Comparison of ENCODE assay signal across 26 mouse cellular contexts in genomic region chr2:46307582-46308153, GRCm38 (mm10).
DNase-seq lines count a peak whose midpoint lies in the region; ATAC-seq and TF ChIP-seq lines count a peak whose summit lies in the region.
"Had no signal": no experiment of that assay in that cellular context is flagged by ENCODE, and none has a peak within 500 bp of the region (broad histone marks: within the 10 kb centered on the region; RNA-seq: fewer than 3 reads in every experiment).

No protein-coding gene starts in this region.

- in situ Hi-C loops in CH12.LX (cut with MboI; ENCODE audit: low pct_ligation_motif_present, low pct_unique_long_range_greater_than_20kb, low sequenced_read_pairs) = no loop called here

- intact Hi-C loops in left cerebral cortex, postnatal 14 days (cut with DNase I) = no loop called here

- 100% methylated on average over 2 of the region's 2 CpGs for WGBS in neural tube, embryonic 15.5 days
- 97% methylated on average over 2 of the region's 2 CpGs for WGBS in forebrain, postnatal 0 days

- no peaks in the 10 kb centered on the region for H3K27me3 ChIP-seq in CH12.LX (replicated peaks)
- H3K27me3 ChIP-seq in neural tube, embryonic 15.5 days (replicated peaks) = no peaks in the 10 kb centered on the region
- no peaks in the 10 kb centered on the region for H3K27me3 ChIP-seq in forebrain, postnatal 0 days (ENCODE audit: insufficient read depth, low read length)
- H3K27me3 ChIP-seq: forebrain, embryonic 13.5 days; heart, embryonic 13.5 days; intestine, embryonic 15.5 days had no signal

- H3K36me3 ChIP-seq in CH12.LX (replicated peaks in 1 of 2; ENCODE audit: control insufficient read depth in 1 of 2, insufficient read depth in 1 of 2, low read length in 1 of 2) = no peaks in the 10 kb centered on the region
- no peaks in the 10 kb centered on the region for H3K36me3 ChIP-seq in neural tube, embryonic 15.5 days
- H3K36me3 ChIP-seq in forebrain, postnatal 0 days (ENCODE audit: insufficient read depth) = no peaks in the 10 kb centered on the region
- H3K36me3 ChIP-seq: forebrain, embryonic 10.5 days; heart, embryonic 10.5 days; heart, embryonic 13.5 days; intestine, embryonic 15.5 days had no signal

- peak overlapping the region; percentile 29; the same call in 1 of the 2 replicates for H3K4me2 ChIP-seq in CH12.LX (ENCODE audit: insufficient read depth, low read depth, poor library complexity, severe bottlenecking)
- no peak overlapping the region for H3K4me2 ChIP-seq in neural tube, embryonic 15.5 days
- H3K4me2 ChIP-seq in forebrain, postnatal 0 days (ENCODE audit: low read depth) = no peak overlapping the region
- H3K4me2 ChIP-seq: forebrain, embryonic 13.5 days; heart, embryonic 13.5 days; hindbrain, embryonic 14.5 days; intestine, embryonic 15.5 days had no signal

- H3K4me1 ChIP-seq in CH12.LX (ENCODE audit: control insufficient read depth in 1 of 2, insufficient read depth in 2 of 2) = peaks cover 18 to 32% of the 10 kb centered on the region in 2 experiments
- H3K4me1 ChIP-seq in neural tube, embryonic 15.5 days = no peaks in the 10 kb centered on the region
- H3K4me1 ChIP-seq in forebrain, postnatal 0 days (ENCODE audit: insufficient read depth) = no peaks in the 10 kb centered on the region
- H3K4me1 ChIP-seq: forebrain, embryonic 10.5 days; forebrain, embryonic 13.5 days; heart, embryonic 10.5 days; heart, embryonic 13.5 days; intestine, embryonic 15.5 days had no signal

- no peaks in the 10 kb centered on the region for H3K79me2 ChIP-seq in CH12.LX (replicated peaks; ENCODE audit: control insufficient read depth, extremely low read depth, insufficient read depth, poor library complexity, severe bottlenecking)

- dilution Hi-C loops in CH12.LX (cut with MboI; ENCODE audit: extremely low pct_ligation_motif_present, extremely low pct_unique_long_range_greater_than_20kb, low sequenced_read_pairs) = no loop called here

- peak; percentile 97 for TF ChIP-seq EP300 in CH12.LX (IDR thresholded peaks at IDR 0.05; ENCODE audit: low read length)

- no peak overlapping the region for H3K4me3 ChIP-seq in CH12.LX (replicated peaks in 1 of 3; ENCODE audit: low read depth in 2 of 3, low read length in 2 of 3, poor library complexity in 1 of 3)
- H3K4me3 ChIP-seq in neural tube, embryonic 15.5 days (replicated peaks) = no peak overlapping the region
- no peak overlapping the region for H3K4me3 ChIP-seq in forebrain, postnatal 0 days (ENCODE audit: low read depth, low read length)
- H3K4me3 ChIP-seq: forebrain, embryonic 10.5 days; forebrain, embryonic 13.5 days; gastrocnemius, adult 2 months; heart, embryonic 10.5 days; heart, embryonic 13.5 days; intestine, embryonic 15.5 days had no signal

- TF ChIP-seq CTCF in CH12.LX (conservative IDR thresholded peaks at IDR 0.05 in 1 of 2, IDR thresholded peaks at IDR 0.05 in 1 of 2; ENCODE audit: low read depth in 2 of 2, low read length in 2 of 2) = no peak
- TF ChIP-seq CTCF in forebrain, postnatal 0 days (IDR thresholded peaks at IDR 0.05; ENCODE audit: low read depth) = no peak

- H3K9me3 ChIP-seq in CH12.LX (replicated peaks; ENCODE audit: low read length) = peaks cover 2% of the 10 kb centered on the region
- no peaks in the 10 kb centered on the region for H3K9me3 ChIP-seq in neural tube, embryonic 15.5 days (replicated peaks)
- no peaks in the 10 kb centered on the region for H3K9me3 ChIP-seq in forebrain, postnatal 0 days (ENCODE audit: low read length)
- H3K9me3 ChIP-seq: forebrain, embryonic 10.5 days; forebrain, embryonic 13.5 days; heart, embryonic 10.5 days; heart, embryonic 13.5 days; intestine, embryonic 15.5 days had no signal

- TF ChIP-seq POLR2A in CH12.LX (IDR thresholded peaks at IDR 0.05; ENCODE audit: low read depth, low read length) = peak; percentile 33; the same call in 1 of the 2 replicates

- peak; percentile 15 for DNase-seq in CD4-positive helper T cell, adult 2 months (ENCODE audit: low read depth, low spot score)
- DNase-seq in CH12.LX (ENCODE audit: extremely low read depth) = peak; percentile 56
- DNase-seq in induced T-regulatory cell, adult 2 months (ENCODE audit: low read depth) = peak; percentile 21
- DNase-seq in forebrain, postnatal 0 days = no peak
- DNase-seq in left cerebral cortex, postnatal 14 days (ENCODE audit: low spot score in 2 of 2) = no peak
- DNase-seq: adrenal gland, postnatal 10 days; adrenal gland, postnatal 36 days; B cell, adult 2 months; cerebellum, adult 18-20 months; cerebellum, adult 9-10 months; cerebellum, postnatal 14 days; gastrocnemius, adult 2 months; gastrocnemius, postnatal 14 days; heart, adult 11 months; heart, postnatal 14 days; heart, postnatal 4 days; kidney, adult 11 months had no signal

- ATAC-seq in neural tube, embryonic 15.5 days (ENCODE audit: low FRiP score) = no peak
- ATAC-seq in forebrain, postnatal 0 days = no peak
- ATAC-seq: forebrain, embryonic 13.5 days; forebrain, embryonic 16.5 days; hindbrain, postnatal 0 days; intestine, embryonic 15.5 days had no signal

- TF ChIP-seq RAD21 in CH12.LX (IDR thresholded peaks at IDR 0.05; ENCODE audit: low read depth, low read length) = no peak; the same call in 1 of the 2 replicates

- H3K27ac ChIP-seq in CH12.LX (ENCODE audit: insufficient read depth, low read depth) = peak overlapping the region; percentile 94
- H3K27ac ChIP-seq in neural tube, embryonic 15.5 days (replicated peaks) = no peak overlapping the region
- H3K27ac ChIP-seq in forebrain, postnatal 0 days (ENCODE audit: low read depth, low read length) = no peak overlapping the region
- H3K27ac ChIP-seq: forebrain, embryonic 10.5 days; forebrain, embryonic 13.5 days; gastrocnemius, adult 2 months; heart, embryonic 10.5 days; heart, embryonic 13.5 days; hindbrain, embryonic 14.5 days; hindbrain, postnatal 0 days; intestine, embryonic 15.5 days had no signal

- H3K9ac ChIP-seq in CH12.LX (ENCODE audit: insufficient read depth, low read depth) = peak overlapping the region; percentile 56
- no peak overlapping the region for H3K9ac ChIP-seq in neural tube, embryonic 15.5 days (replicated peaks)
- H3K9ac ChIP-seq in forebrain, postnatal 0 days = no peak overlapping the region
- H3K9ac ChIP-seq: forebrain, embryonic 13.5 days; heart, embryonic 13.5 days; hindbrain, embryonic 14.5 days; intestine, embryonic 15.5 days had no signal

TF ChIP-seq in CH12.LX, 34 proteins besides CTCF, POLR2A, EP300 and RAD21:
- no peak for TF ChIP-seq ZKSCAN1 (IDR thresholded peaks at IDR 0.05; ENCODE audit: borderline replicate concordance, low read depth, low read length)
- no peak for TF ChIP-seq NRF1 (IDR thresholded peaks at IDR 0.05; ENCODE audit: low read depth, low read length)
- TF ChIP-seq MAX (IDR thresholded peaks at IDR 0.05; ENCODE audit: low read length) = no peak; the same call in 1 of the 2 replicates
- no peak for TF ChIP-seq GABPA (IDR thresholded peaks at IDR 0.05; ENCODE audit: insufficient replicate concordance, low read depth, low read length)
- no peak for TF ChIP-seq SMC3 (IDR thresholded peaks at IDR 0.05; ENCODE audit: low read depth, low read length)
- no peak for TF ChIP-seq MXI1 (IDR thresholded peaks at IDR 0.05; ENCODE audit: low read depth, low read length)
- TF ChIP-seq BHLHE40 (IDR thresholded peaks at IDR 0.05; ENCODE audit: low read depth, low read length) = peak; percentile 48; the same call in 1 of the 2 replicates
- TF ChIP-seq MAFK (IDR thresholded peaks at IDR 0.05; ENCODE audit: insufficient replicate concordance, low read length) = no peak
- no peak for TF ChIP-seq POLR2AphosphoS2 (IDR thresholded peaks at IDR 0.05; ENCODE audit: low read depth, low read length)
- TF ChIP-seq JUND (conservative IDR thresholded peaks at IDR 0.05; ENCODE audit: low read depth, low read length) = peak; percentile 99
- TF ChIP-seq E2F4 (IDR thresholded peaks at IDR 0.05; ENCODE audit: insufficient replicate concordance, low read depth, low read length) = no peak
- TF ChIP-seq ZC3H11A (IDR thresholded peaks at IDR 0.05; ENCODE audit: low read depth, low read length) = no peak
- no peak for TF ChIP-seq SIN3A (IDR thresholded peaks at IDR 0.05; ENCODE audit: low read length)
- TF ChIP-seq TCF12 (IDR thresholded peaks at IDR 0.05; ENCODE audit: low read depth, low read length) = peak; percentile 26; the same call in 1 of the 2 replicates
- no peak for TF ChIP-seq MAZ (IDR thresholded peaks at IDR 0.05; ENCODE audit: low read depth, low read length)
- TF ChIP-seq HCFC1 (IDR thresholded peaks at IDR 0.05; ENCODE audit: low read depth, low read length) = no peak
- no peak for TF ChIP-seq UBTF (IDR thresholded peaks at IDR 0.05; ENCODE audit: low read depth, low read length)
- peak; percentile 92 for TF ChIP-seq MEF2A (IDR thresholded peaks at IDR 0.05; ENCODE audit: borderline replicate concordance, low read depth, low read length)
- TF ChIP-seq MYC (IDR thresholded peaks at IDR 0.05; ENCODE audit: low read depth, low read length) = peak; percentile 78
- TF ChIP-seq JUN (IDR thresholded peaks at IDR 0.05; ENCODE audit: insufficient read depth, low read depth, low read length) = peak; percentile 99
- TF ChIP-seq KAT2A (IDR thresholded peaks at IDR 0.05; ENCODE audit: insufficient replicate concordance, low read length) = no peak
- no peak for TF ChIP-seq ELF1 (IDR thresholded peaks at IDR 0.05; ENCODE audit: low read depth, low read length)
- TF ChIP-seq ZMIZ1 (IDR thresholded peaks at IDR 0.05; ENCODE audit: low read depth, low read length) = no peak
- TF ChIP-seq PAX5 (IDR thresholded peaks at IDR 0.05; ENCODE audit: low read length) = no peak
- TF ChIP-seq RCOR1 (conservative IDR thresholded peaks at IDR 0.05; ENCODE audit: low read depth, low read length) = 0 out of 2 replicates have a peak, but pooled peaks have one; percentile 14
- TF ChIP-seq USF2 (conservative IDR thresholded peaks at IDR 0.05; ENCODE audit: low read depth, low read length) = no peak
- TF ChIP-seq CHD1 (IDR thresholded peaks at IDR 0.05; ENCODE audit: low read depth, low read length) = no peak
- TF ChIP-seq ZNF384 (IDR thresholded peaks at IDR 0.05; ENCODE audit: low read depth, low read length) = peak; percentile 96
- peak; percentile 96 for TF ChIP-seq IRF4 (IDR thresholded peaks at IDR 0.05; ENCODE audit: low read depth, low read length)
- 0 out of 2 replicates have a peak, but pooled peaks have one; percentile 51 for TF ChIP-seq CHD2 (IDR thresholded peaks at IDR 0.05; ENCODE audit: low read length)
- TF ChIP-seq NELFE (IDR thresholded peaks at IDR 0.05; ENCODE audit: low read depth, low read length) = no peak
- peak; percentile 48; the same call in 1 of the 2 replicates for TF ChIP-seq TBP (conservative IDR thresholded peaks at IDR 0.05; ENCODE audit: low read depth, low read length)
- TF ChIP-seq USF1 (IDR thresholded peaks at IDR 0.05; ENCODE audit: low read depth, low read length) = no peak
- TF ChIP-seq ETS1 (conservative IDR thresholded peaks at IDR 0.05; ENCODE audit: low read depth, low read length) = peak; percentile 78
TF ChIP-seq in CH12.LX: peak in this region for 12.

Comparison
In these comparisons a context has a peak if more than half of its experiments do, and no peak if none do; other contexts are left out.
1. DNase-seq: peak in CD4-positive helper T cell, adult 2 months (single experiment), CH12.LX (single experiment) and induced T-regulatory cell, adult 2 months (single experiment); none in forebrain, postnatal 0 days (single experiment) and left cerebral cortex, postnatal 14 days (0 of 2).